Mouse (Mus musculus) v-Abl transformed pro-B cells (cell line): Measurements from ENCODE around the gene Tubb2b.

Source experiments
- in situ Hi-C, 2 experiments: fragments of 400-800 bp; cut with MboI; formaldehyde crosslinking; loops; one replicate each; pipeline ENCODE4 v1.15.1; 2025; ENCODE audit not compliant: unreplicated experiment in 2 of 2

The Tubb2b gene

GRCm38 (mm10) chr13:34130226-34130731, at the start of gene Tubb2b:
Gene Tubb2b, minus strand, starts transcription at chr13:34130466.
- in situ Hi-C loops = loop anchor here (10.0 kb wide), 1 partner anchor 55 kb away; the partner anchor contains the start of gene Tubb2a (in 2 of the 2)

GRCm38 (mm10) chr13:34174025-34174424, 43.8 kb upstream of the Tubb2b start:
- in situ Hi-C loops = no loop called here

GRCm38 (mm10) chr13:34163304-34163975, 33.2 kb upstream of the Tubb2b start:
- in situ Hi-C loops = loop anchor here in 1 of 2 experiments (10.0 kb wide), 1 partner anchor 711 kb away; the partner anchor contains the start of gene Prpf4b

- in situ Hi-C loops = loop anchor here in 1 of 2 experiments (10.0 kb wide), 1 partner anchor 712 kb away; the partner anchor contains the start of gene Prpf4b
Measured at GRCm38 (mm10) chr13:34162491-34163303, 32.4 kb upstream of the Tubb2b start, which contains the start of gene Psmg4. Gene Psmg4, plus strand, starts transcription at chr13:34162964.

- in situ Hi-C loops = loop anchor here (5.0 to 10.0 kb wide), 3 partner anchors 113 to 715 kb away; partner anchors contain the start of genes Nqo2 (in 1 of the 2) and Prpf4b (in 1 of the 2)
Measured at GRCm38 (mm10) chr13:34159926-34160325, 29.7 kb upstream of the Tubb2b start.

- in situ Hi-C loops = loop anchor here (5.0 to 10.0 kb wide), 2 partner anchors 110 to 193 kb away; partner anchors contain the start of gene Nqo2 (in 1 of the 2)
Measured at GRCm38 (mm10) chr13:34157596-34158157, 27.4 kb upstream of the Tubb2b start.

- in situ Hi-C loops = loop anchor here (5.0 to 10.0 kb wide), 2 partner anchors 110 to 192 kb away; partner anchors contain the start of gene Nqo2 (in 1 of the 2)
Measured at GRCm38 (mm10) chr13:34156840-34157185, 26.5 kb upstream of the Tubb2b start.

GRCm38 (mm10) chr13:34156133-34156839, 26.0 kb upstream of the Tubb2b start:
- in situ Hi-C loops = loop anchor here (5.0 to 10.0 kb wide), 2 partner anchors 109 to 191 kb away; partner anchors contain the start of gene Nqo2 (in 1 of the 2)

- in situ Hi-C loops = loop anchor here (5.0 to 10.0 kb wide), 2 partner anchors 108 to 190 kb away; partner anchors contain the start of gene Nqo2 (in 1 of the 2)
Measured at GRCm38 (mm10) chr13:34154931-34155272, 24.6 kb upstream of the Tubb2b start.

GRCm38 (mm10) chr13:34154217-34154930, 24.1 kb upstream of the Tubb2b start:
- in situ Hi-C loops = loop anchor here in 1 of 2 experiments (5.0 to 10.0 kb wide), 2 partner anchors 107 to 190 kb away; partner anchors contain the start of gene Nqo2

- in situ Hi-C loops = loop anchor here in 1 of 2 experiments (5.0 to 10.0 kb wide), 2 partner anchors 106 to 189 kb away; partner anchors contain the start of gene Nqo2
Measured at GRCm38 (mm10) chr13:34153254-34154011, 23.2 kb upstream of the Tubb2b start.

- in situ Hi-C loops = loop anchor here in 1 of 2 experiments (5.0 to 10.0 kb wide), 2 partner anchors 105 to 188 kb away; partner anchors contain the start of gene Nqo2
Measured at GRCm38 (mm10) chr13:34152695-34153094, 22.4 kb upstream of the Tubb2b start.

- in situ Hi-C loops = loop anchor here in 1 of 2 experiments (5.0 to 10.0 kb wide), 2 partner anchors 104 to 187 kb away; partner anchors contain the start of gene Nqo2
Measured at GRCm38 (mm10) chr13:34151425-34151824, 21.2 kb upstream of the Tubb2b start.

GRCm38 (mm10) chr13:34150271-34151027, 20.2 kb upstream of the Tubb2b start:
- in situ Hi-C loops = loop anchor here in 1 of 2 experiments (5.0 to 10.0 kb wide), 2 partner anchors 103 to 186 kb away; partner anchors contain the start of gene Nqo2

GRCm38 (mm10) chr13:34149463-34150176, 19.4 kb upstream of the Tubb2b start:
- in situ Hi-C loops = loop anchor here in 1 of 2 experiments (5.0 to 10.0 kb wide), 2 partner anchors 102 to 185 kb away; partner anchors contain the start of gene Nqo2

GRCm38 (mm10) chr13:34148767-34149392, 18.6 kb upstream of the Tubb2b start:
- in situ Hi-C loops = no loop called here
